Mouse (Mus musculus) cerebellum, adult 2 months (tissue): ENCODE data around the gene 4930503B20Rik.

Experiments
- CTCF ChIP-seq: fragments of 200-500 bp; IDR thresholded peaks from 2 replicates; pipeline ENCODE4 v1.5.1; 2011; ENCODE audit warnings: low read depth, mild to moderate bottlenecking, control low read depth, low read length, moderate library complexity, borderline replicate concordance; ENCODE audit not compliant: insufficient read depth
- POLR2A ChIP-seq: fragments of 200-500 bp; IDR thresholded peaks from 2 replicates; pipeline ENCODE4 v1.6.1; 2011; ENCODE audit warnings: low read length, control low read depth, borderline replicate concordance; ENCODE audit not compliant: insufficient read depth

DNA sequence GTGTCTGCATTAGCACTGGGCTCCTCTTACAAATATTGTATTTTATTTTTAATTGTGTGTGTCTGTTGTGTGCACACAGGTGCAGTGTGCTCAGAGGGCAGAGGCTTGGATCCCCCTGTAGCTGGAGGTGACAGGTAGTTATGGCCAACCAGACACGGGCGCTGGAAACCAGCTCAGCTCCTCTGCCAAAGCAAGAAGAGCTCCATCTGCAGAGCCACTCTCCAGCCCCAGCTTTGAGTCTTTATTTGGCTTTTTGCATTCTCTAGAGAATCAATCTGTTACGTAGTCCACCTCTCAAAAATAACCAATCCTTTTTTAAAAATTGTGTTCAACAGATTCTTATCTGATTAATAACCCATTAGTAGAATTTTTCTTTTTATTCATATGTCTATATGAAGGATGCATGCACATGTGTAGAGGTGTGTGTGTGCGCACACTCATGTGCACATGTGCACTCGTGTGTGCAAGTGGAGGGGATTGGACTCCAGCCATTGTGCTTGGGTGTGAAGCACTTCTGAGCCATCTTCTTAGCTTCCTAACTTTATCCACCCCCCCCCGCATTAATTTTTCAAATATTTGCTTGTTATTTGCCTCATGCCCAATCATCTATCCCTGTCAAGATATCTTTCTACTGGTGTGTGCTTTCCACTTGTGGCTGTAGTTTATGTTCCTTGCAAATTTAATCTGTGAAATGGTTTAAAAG lies 51.8 kb downstream of the 4930503B20Rik start:
- TF ChIP-seq POLR2A (no peak), CTCF (no peak)
